Mouse (Mus musculus) midbrain, embryonic 16.5 days (tissue): ENCODE data around the gene Ranbp3l. TPM values are rescaled to one million over a fixed set of nuclear protein-coding genes. Genes with fewer than 3 reads are reported as not detected.
A peak's percentile ranks its signal among the peaks of the same experiment; 100 is the strongest.

Experiments
- ATAC-seq: fragments of 200-750 bp; cut with Nextera tagmentation; 2 replicates; pipeline ENCODE4 v1.8.0; 2017; ENCODE audit warnings: moderate TSS enrichment
- H3K27ac ChIP-seq: fragments of 300-500 bp; sonication (generic); 2 replicates; pipeline ENCODE4 v1.5.1; 2014; ENCODE audit warnings: mild to moderate bottlenecking, low read length, mixed read lengths
- H3K27me3 ChIP-seq: fragments of 300-500 bp; sonication (generic); 2 replicates; pipeline ENCODE4 v1.6.1; 2014; ENCODE audit warnings: low read depth, low read length, mixed read lengths; ENCODE audit not compliant: control insufficient read depth, insufficient read depth
- H3K36me3 ChIP-seq: fragments of 300-500 bp; sonication (generic); 2 replicates; pipeline ENCODE4 v1.6.1; 2014; ENCODE audit warnings: mild to moderate bottlenecking, low read length, moderate library complexity, mixed read lengths; ENCODE audit not compliant: control insufficient read depth, insufficient read depth
- H3K4me1 ChIP-seq: fragments of 300-500 bp; sonication (generic); 2 replicates; pipeline ENCODE4 v1.6.1; 2014; ENCODE audit warnings: mild to moderate bottlenecking, low read length, mixed read lengths; ENCODE audit not compliant: control insufficient read depth, insufficient read depth
- H3K4me2 ChIP-seq: fragments of 300-500 bp; sonication (generic); 2 replicates; pipeline ENCODE4 v1.6.1; 2014; ENCODE audit warnings: mild to moderate bottlenecking, low read length, mixed read lengths
- H3K4me3 ChIP-seq: fragments of 300-500 bp; sonication (generic); 2 replicates; pipeline ENCODE4 v1.5.1; 2014; ENCODE audit warnings: low read depth, mild to moderate bottlenecking, low read length, moderate library complexity, mixed read lengths
- H3K9ac ChIP-seq: fragments of 300-500 bp; sonication (generic); 2 replicates; pipeline ENCODE4 v1.6.1; 2014; ENCODE audit warnings: low read depth, low read length, mixed read lengths
- H3K9me3 ChIP-seq: fragments of 300-500 bp; sonication (generic); replicated peaks from 2 replicates; pipeline ENCODE4 v1.6.1; 2014; ENCODE audit warnings: mild to moderate bottlenecking, low read length, mixed read lengths; ENCODE audit not compliant: control insufficient read depth, poor library complexity, severe bottlenecking
- WGBS: fragments of 180-500 bp; shearing (Covaris S2); extraction: QIAGEN DNeasy Blood & Tissue Kit; methylation state at CpG from one replicate; pipeline ENCODE4 v1.1.7; 2014; 5-methylcytosine and 5-hydroxymethylcytosine counted together
- polyA plus RNA-seq: library from polyadenylated mRNA; unstranded; fragments of >200 nt; fragmentation: Nextera tagmentation; extraction: Ambion mirVana; gene quantifications from 2 replicates; pipeline ENCODE4 v1.2.1, GENCODE M21; 2015

Gene Ranbp3l
- polyA plus RNA-seq, 1 experiment from 2014 or later = 10.2 TPM

GRCm38 (mm10) chr15:9074139-9074538 lies 106.4 kb downstream of the Ranbp3l start:
- Histone ChIP-seq H3K27ac (no peak overlapping the region), H3K9me3 (no peaks in the 10 kb centered on the region), H3K4me3 (no peak overlapping the region), H3K4me1 (peaks cover 37% of the 10 kb centered on the region), H3K9ac (no peak overlapping the region), H3K27me3 (no peaks in the 10 kb centered on the region), H3K36me3 (no peaks in the 10 kb centered on the region), H3K4me2 (no peak overlapping the region)
- WGBS = 32% methylated on average over 2 of the region's 2 CpGs
- ATAC-seq = no peak

GRCm38 (mm10) chr15:9074671-9075070 lies 106.9 kb downstream of the Ranbp3l start:
- H3K9me3 ChIP-seq = no peaks in the 10 kb centered on the region
- WGBS = 22% methylated on average over 4 of the region's 4 CpGs
- no peaks in the 10 kb centered on the region for H3K36me3 ChIP-seq
- H3K9ac ChIP-seq = no peak overlapping the region
- H3K27me3 ChIP-seq = no peaks in the 10 kb centered on the region
- peaks cover 38% of the 10 kb centered on the region for H3K4me1 ChIP-seq
- ATAC-seq = no peak
- H3K27ac ChIP-seq = no peak overlapping the region
- H3K4me3 ChIP-seq = no peak overlapping the region
- no peak overlapping the region for H3K4me2 ChIP-seq

GRCm38 (mm10) chr15:9075608-9076200 lies 108.0 kb downstream of the Ranbp3l start:
- no peaks in the 10 kb centered on the region for H3K9me3 ChIP-seq
- no peaks in the 10 kb centered on the region for H3K27me3 ChIP-seq
- H3K4me3 ChIP-seq = no peak overlapping the region
- no peak overlapping the region for H3K27ac ChIP-seq
- no peak overlapping the region for H3K4me2 ChIP-seq
- no peak for ATAC-seq
- no peaks in the 10 kb centered on the region for H3K36me3 ChIP-seq
- 78% methylated on average over 14 of the region's 14 CpGs for WGBS
- peaks cover 35% of the 10 kb centered on the region for H3K4me1 ChIP-seq
- no peak overlapping the region for H3K9ac ChIP-seq

GRCm38 (mm10) chr15:9078481-9079300 lies 110.9 kb downstream of the Ranbp3l start:
- ATAC-seq = peak; percentile 21; the same call in 1 of the 2 replicates
- H3K4me1 ChIP-seq = peaks cover 20% of the 10 kb centered on the region
- H3K9ac ChIP-seq = no peak overlapping the region
- H3K27ac ChIP-seq = no peak overlapping the region
- H3K36me3 ChIP-seq = no peaks in the 10 kb centered on the region
- no peaks in the 10 kb centered on the region for H3K27me3 ChIP-seq
- no peak overlapping the region for H3K4me3 ChIP-seq
- no peak overlapping the region for H3K4me2 ChIP-seq
- no peaks in the 10 kb centered on the region for H3K9me3 ChIP-seq
- 75% methylated on average over 12 of the region's 12 CpGs for WGBS

GRCm38 (mm10) chr15:9079626-9080025 lies 111.9 kb downstream of the Ranbp3l start:
- peaks cover 14% of the 10 kb centered on the region for H3K4me1 ChIP-seq
- H3K4me2 ChIP-seq = no peak overlapping the region
- H3K9me3 ChIP-seq = no peaks in the 10 kb centered on the region
- no peak overlapping the region for H3K27ac ChIP-seq
- peaks cover 3% of the 10 kb centered on the region; the same call in 1 of the 2 replicates for H3K36me3 ChIP-seq
- no peaks in the 10 kb centered on the region for H3K27me3 ChIP-seq
- no peak overlapping the region for H3K9ac ChIP-seq
- H3K4me3 ChIP-seq = no peak overlapping the region
- 52% methylated on average over 5 of the region's 5 CpGs for WGBS
- no peak for ATAC-seq

- H3K4me2 ChIP-seq = no peak overlapping the region
- 73% methylated on average over 4 of the region's 4 CpGs for WGBS
- H3K36me3 ChIP-seq = peaks cover 3% of the 10 kb centered on the region; the same call in 1 of the 2 replicates
- H3K27ac ChIP-seq = no peak overlapping the region
- no peak overlapping the region for H3K9ac ChIP-seq
- H3K4me3 ChIP-seq = no peak overlapping the region
- no peaks in the 10 kb centered on the region for H3K27me3 ChIP-seq
- H3K4me1 ChIP-seq = peaks cover 10% of the 10 kb centered on the region
- H3K9me3 ChIP-seq = no peaks in the 10 kb centered on the region
- ATAC-seq = no peak
These were observed 112.5 kb downstream of the Ranbp3l start for GRCm38 (mm10) chr15:9080206-9080605.

- H3K4me1 ChIP-seq = peaks cover 5% of the 10 kb centered on the region
- no peaks in the 10 kb centered on the region for H3K9me3 ChIP-seq
- ATAC-seq = peak; percentile 32; the same call in 1 of the 2 replicates
- no peak overlapping the region for H3K4me3 ChIP-seq
- H3K9ac ChIP-seq = no peak overlapping the region
- H3K36me3 ChIP-seq = peaks cover 3% of the 10 kb centered on the region; the same call in 1 of the 2 replicates
- H3K27ac ChIP-seq = no peak overlapping the region
- H3K27me3 ChIP-seq = no peaks in the 10 kb centered on the region
- 71% methylated on average over 3 of the region's 3 CpGs for WGBS
- no peak overlapping the region for H3K4me2 ChIP-seq
These were observed 113.5 kb downstream of the Ranbp3l start for GRCm38 (mm10) chr15:9081294-9081693.

- Histone ChIP-seq H3K9me3 (no peaks in the 10 kb centered on the region), H3K36me3 (peaks cover 3% of the 10 kb centered on the region; the same call in 1 of the 2 replicates), H3K4me1 (peaks cover 5% of the 10 kb centered on the region), H3K27me3 (no peaks in the 10 kb centered on the region), H3K9ac (no peak overlapping the region), H3K4me3 (no peak overlapping the region), H3K4me2 (no peak overlapping the region), H3K27ac (no peak overlapping the region)
- 94% methylated on average over 9 of the region's 9 CpGs for WGBS
- no peak for ATAC-seq
These were observed 115.0 kb downstream of the Ranbp3l start for GRCm38 (mm10) chr15:9082753-9083152.

- Histone ChIP-seq H3K27me3 (no peaks in the 10 kb centered on the region), H3K9me3 (no peaks in the 10 kb centered on the region), H3K4me1 (no peaks in the 10 kb centered on the region), H3K36me3 (peaks cover 3% of the 10 kb centered on the region; the same call in 1 of the 2 replicates), H3K4me2 (no peak overlapping the region), H3K27ac (no peak overlapping the region), H3K9ac (no peak overlapping the region), H3K4me3 (no peak overlapping the region)
- WGBS = 56% methylated on average over 11 of the region's 11 CpGs
- no peak for ATAC-seq
These were observed 119.1 kb downstream of the Ranbp3l start for GRCm38 (mm10) chr15:9086813-9087212.
